Mouse (Mus musculus): Measurements from ENCODE around the gene Heatr5a. TPM values are rescaled to one million over a fixed set of nuclear protein-coding genes. Genes with fewer than 3 reads are reported as not detected.

Gene Heatr5a
- polyA plus RNA-seq, 1 experiment from 2014 or later: 12.7 TPM

DNA sequence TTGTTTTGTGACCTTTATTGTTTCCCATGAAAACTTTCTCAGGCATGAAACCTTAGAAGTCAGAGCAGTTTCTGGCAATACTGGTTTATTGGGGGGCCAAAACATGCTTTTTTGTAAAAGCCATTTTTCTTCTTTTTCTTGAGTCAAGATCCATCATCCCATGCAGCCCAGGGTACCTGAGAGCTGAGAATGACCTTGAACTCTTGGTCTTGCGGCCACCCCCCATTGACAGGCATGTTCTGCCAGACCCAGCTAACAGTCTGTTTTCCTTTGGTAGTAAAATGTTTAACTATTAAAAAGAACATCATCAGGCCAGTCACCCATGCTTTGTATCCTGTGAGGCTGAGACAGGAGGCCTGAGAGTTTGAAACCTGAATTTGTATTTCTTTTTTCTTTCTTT is 125.9 kb downstream of the Heatr5a start:
- no peaks in the 10 kb centered on the region for H3K36me3 ChIP-seq
- H3K27ac ChIP-seq: peak overlapping the region; percentile 88; the same call in 1 of the 2 replicates
- no peaks in the 10 kb centered on the region for H3K27me3 ChIP-seq (ENCODE audit: low read depth, poor library complexity, severe bottlenecking)
- no peak for DNase-seq (ENCODE audit: low spot score)
- H3K4me1 ChIP-seq: peaks cover 7% of the 10 kb centered on the region; the same call in 1 of the 2 replicates
- WGBS: 27% methylated on average over 1 of the region's 1 CpGs
- no peaks in the 10 kb centered on the region for H3K9me3 ChIP-seq (replicated peaks)
- H3K4me3 ChIP-seq: peak overlapping the region; percentile 73

DNA sequence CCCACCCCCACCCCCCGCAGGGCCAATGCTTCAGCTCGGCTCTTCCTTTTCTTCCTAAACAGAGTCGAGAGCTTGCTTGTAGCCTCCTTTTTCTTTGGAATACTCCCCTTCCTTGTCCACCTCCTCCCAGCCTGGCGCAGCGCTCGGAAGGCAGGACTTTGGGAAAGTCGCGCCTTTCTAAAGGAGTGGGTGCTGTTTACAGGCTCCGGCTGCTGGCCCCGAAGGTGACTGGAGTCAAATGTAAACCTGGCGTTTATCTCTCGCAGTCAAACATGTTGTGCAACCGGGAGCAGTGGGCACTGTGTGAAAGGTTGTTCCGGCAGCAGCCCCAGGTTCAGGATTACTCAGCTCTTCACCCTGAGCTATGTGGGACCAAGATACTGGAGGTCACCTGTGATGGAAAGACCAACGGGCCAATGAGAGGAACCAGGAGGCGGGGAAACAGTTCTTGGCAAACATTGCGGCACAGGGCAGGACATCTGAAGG is 126.3 kb downstream of the Heatr5a start:
- H3K27ac ChIP-seq: peak overlapping the region; percentile 88
- H3K4me1 ChIP-seq: peaks cover 7% of the 10 kb centered on the region; the same call in 1 of the 2 replicates
- no peaks in the 10 kb centered on the region for H3K36me3 ChIP-seq
- no peaks in the 10 kb centered on the region for H3K27me3 ChIP-seq (ENCODE audit: low read depth, poor library complexity, severe bottlenecking)
- no peaks in the 10 kb centered on the region for H3K9me3 ChIP-seq (replicated peaks)
- DNase-seq (ENCODE audit: low spot score): peak; percentile 84
- H3K4me3 ChIP-seq: peak overlapping the region; percentile 73
- WGBS: under 1% methylated on average over 17 of the region's 17 CpGs

DNA sequence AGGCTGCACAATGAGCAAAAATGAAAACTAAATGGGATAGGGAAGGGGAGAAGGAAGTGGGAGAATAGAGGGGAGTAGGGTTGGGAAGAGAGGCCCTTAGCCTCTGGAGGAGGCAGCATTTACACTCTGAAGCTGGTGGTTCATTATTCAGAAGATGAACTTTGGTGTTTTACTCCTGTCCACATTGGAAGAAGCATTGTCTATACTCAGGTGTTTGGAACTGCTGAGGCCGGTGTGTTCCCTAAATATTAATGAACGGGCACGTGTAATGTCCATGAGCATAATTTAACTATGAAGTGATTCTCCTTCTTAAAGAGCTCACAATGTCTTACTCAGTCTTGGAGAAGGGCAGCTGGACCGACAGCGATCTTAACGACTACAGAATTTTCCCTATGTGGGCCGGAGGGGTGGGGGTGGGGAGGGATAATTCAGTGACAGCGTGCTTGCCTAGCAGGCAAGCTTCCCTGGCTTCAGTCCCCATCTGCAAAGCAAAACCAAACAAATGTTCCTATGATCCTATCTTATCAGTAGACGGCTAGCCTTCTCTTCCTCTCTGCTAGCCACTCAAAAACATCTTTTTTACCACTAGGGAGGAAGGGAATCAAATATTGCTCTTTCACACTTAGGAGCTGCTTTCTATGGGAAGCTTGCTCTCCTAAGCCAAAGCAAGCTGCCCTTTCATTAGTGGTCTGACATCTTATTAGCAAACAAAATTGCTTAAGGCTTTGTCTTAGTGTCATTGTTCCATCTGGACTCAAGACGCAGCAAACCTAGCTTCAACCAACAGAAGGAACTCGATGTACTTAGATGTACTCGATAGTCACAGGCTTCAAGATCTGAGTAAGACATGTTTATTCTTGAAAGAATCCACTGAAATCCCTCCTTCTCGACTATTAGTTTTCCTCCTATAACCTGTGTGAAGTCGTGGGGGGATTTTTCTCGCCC is 127.3 kb downstream of the Heatr5a start:
- peak overlapping the region; percentile 73 for H3K4me3 ChIP-seq
- no peaks in the 10 kb centered on the region for H3K36me3 ChIP-seq
- H3K27me3 ChIP-seq (ENCODE audit: low read depth, poor library complexity, severe bottlenecking): no peaks in the 10 kb centered on the region
- H3K9me3 ChIP-seq (replicated peaks): no peaks in the 10 kb centered on the region
- H3K27ac ChIP-seq: peak overlapping the region; percentile 88
- DNase-seq (ENCODE audit: low spot score): no peak
- H3K4me1 ChIP-seq: peaks cover 7% of the 10 kb centered on the region; the same call in 1 of the 2 replicates
- WGBS: 43% methylated on average over 15 of the region's 15 CpGs

DNA sequence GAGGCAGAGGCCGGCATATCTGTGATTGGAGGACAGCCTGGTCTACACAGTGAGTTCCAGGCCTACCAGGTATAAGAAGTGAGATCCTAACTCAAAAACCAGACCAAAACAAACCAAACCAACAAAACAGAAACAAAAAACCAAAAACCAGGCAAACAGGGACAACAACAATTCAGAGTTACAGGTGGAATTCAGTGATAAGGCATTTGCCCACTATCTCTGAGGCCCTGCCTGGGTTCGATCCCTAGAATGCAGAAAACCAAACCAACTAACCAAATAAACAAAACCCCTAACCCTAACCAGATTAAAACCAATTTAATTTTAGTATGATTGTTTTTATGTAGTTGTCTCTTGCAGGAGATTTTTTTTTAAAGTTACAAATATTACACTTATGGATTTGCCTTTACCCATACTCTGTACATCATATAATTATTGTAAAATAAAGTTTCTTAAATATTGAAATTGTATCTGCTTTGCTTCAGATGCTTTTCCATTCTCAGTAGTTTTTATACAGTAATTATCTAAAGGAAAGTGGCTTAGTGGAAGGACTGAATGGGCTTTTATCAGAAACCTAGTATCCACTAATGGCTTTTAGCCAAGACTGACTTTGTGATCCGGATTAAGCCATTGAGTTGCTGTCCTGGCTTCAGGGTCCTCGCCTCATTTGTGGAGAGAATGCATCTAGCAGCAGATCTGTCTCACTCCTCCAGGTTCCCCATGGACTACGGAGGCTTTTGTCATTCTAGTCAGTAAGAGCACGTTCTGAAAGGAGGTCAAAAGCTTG is 128.8 kb downstream of the Heatr5a start:
- Histone ChIP-seq H3K27me3 (ENCODE audit: low read depth, poor library complexity, severe bottlenecking) (no peaks in the 10 kb centered on the region), H3K4me3 (no peak overlapping the region), H3K27ac (no peak overlapping the region), H3K36me3 (no peaks in the 10 kb centered on the region), H3K9me3 (replicated peaks) (no peaks in the 10 kb centered on the region), H3K4me1 (peaks cover 7% of the 10 kb centered on the region; the same call in 1 of the 2 replicates)
- DNase-seq (ENCODE audit: low spot score): no peak
- WGBS: 75% methylated on average over 6 of the region's 6 CpGs

DNA sequence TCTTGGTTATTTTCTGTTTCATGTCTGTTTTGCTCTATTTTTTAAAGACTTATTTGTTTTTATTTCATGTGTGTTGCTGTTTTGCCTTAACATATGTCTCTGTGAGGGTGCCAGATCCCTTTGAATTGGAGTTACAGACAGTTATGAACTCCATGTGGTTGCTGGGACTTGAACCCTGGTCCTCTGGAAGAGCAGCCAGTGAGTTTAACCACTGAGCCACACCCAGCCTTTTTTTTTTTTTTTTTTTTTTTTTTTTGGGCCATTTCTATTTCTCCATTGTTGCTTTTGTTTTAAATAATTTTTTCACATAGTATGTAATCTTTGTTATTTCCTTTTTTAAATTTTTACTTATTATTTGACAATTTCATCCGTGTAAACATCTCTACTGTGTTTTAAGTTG is 131.3 kb downstream of the Heatr5a start:
- WGBS: 86% methylated on average over 1 of the region's 1 CpGs
- Histone ChIP-seq H3K4me1 (peaks cover 7% of the 10 kb centered on the region; the same call in 1 of the 2 replicates), H3K9me3 (replicated peaks) (no peaks in the 10 kb centered on the region), H3K4me3 (no peak overlapping the region), H3K27ac (no peak overlapping the region), H3K36me3 (no peaks in the 10 kb centered on the region), H3K27me3 (ENCODE audit: low read depth, poor library complexity, severe bottlenecking) (no peaks in the 10 kb centered on the region)
- DNase-seq (ENCODE audit: low spot score): no peak

DNA sequence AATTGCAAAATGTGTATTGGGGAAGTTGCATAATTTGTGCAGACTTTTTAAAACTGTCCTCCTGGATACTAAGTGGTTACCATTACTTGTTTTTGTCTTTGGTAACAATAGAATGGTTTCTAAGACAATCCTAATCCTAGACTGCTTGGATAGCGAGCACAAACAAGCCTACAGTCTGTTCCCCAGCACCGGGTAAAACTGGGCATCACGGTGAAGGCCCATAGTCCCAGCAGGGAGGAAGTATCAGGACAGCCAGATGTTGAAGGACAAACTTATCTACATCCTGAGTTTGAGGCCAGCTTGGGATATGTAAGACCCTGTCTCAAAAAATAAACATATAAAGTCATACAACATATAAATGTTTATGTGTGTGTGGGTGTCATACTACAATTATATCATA is 135.9 kb downstream of the Heatr5a start:
- DNase-seq (ENCODE audit: low spot score): no peak
- Histone ChIP-seq H3K4me1 (no peaks in the 10 kb centered on the region), H3K27ac (no peak overlapping the region), H3K27me3 (ENCODE audit: low read depth, poor library complexity, severe bottlenecking) (no peaks in the 10 kb centered on the region), H3K9me3 (replicated peaks) (no peaks in the 10 kb centered on the region), H3K4me3 (no peak overlapping the region), H3K36me3 (no peaks in the 10 kb centered on the region)
- 80% methylated on average over 3 of the region's 3 CpGs for WGBS

DNA sequence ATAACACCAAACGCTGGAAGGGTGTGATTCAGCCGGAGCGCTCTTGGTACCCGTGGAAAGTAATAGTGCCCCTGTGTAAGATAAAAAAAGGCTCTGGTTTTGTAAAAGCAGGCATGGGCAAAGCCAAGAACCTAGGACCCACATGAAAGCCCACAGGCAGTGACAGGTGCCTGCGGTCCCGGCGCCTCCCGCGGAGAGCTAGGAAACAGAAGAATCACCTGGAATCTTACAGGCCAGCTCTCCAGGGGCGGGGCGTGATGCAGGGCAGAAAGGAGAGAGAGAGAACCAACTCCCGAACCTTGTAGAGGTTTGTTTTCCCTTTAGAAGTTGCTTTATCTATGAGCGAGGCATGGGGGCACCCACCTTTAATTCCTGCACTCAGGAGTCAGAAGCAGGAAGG is 139.2 kb downstream of the Heatr5a start:
- no peaks in the 10 kb centered on the region for H3K27me3 ChIP-seq (ENCODE audit: low read depth, poor library complexity, severe bottlenecking)
- H3K4me3 ChIP-seq: no peak overlapping the region
- peaks cover 4% of the 10 kb centered on the region for H3K36me3 ChIP-seq
- DNase-seq (ENCODE audit: low spot score): no peak
- H3K4me1 ChIP-seq: peaks cover 11% of the 10 kb centered on the region
- no peaks in the 10 kb centered on the region for H3K9me3 ChIP-seq (replicated peaks)
- WGBS: 80% methylated on average over 13 of the region's 13 CpGs
- no peak overlapping the region for H3K27ac ChIP-seq

DNA sequence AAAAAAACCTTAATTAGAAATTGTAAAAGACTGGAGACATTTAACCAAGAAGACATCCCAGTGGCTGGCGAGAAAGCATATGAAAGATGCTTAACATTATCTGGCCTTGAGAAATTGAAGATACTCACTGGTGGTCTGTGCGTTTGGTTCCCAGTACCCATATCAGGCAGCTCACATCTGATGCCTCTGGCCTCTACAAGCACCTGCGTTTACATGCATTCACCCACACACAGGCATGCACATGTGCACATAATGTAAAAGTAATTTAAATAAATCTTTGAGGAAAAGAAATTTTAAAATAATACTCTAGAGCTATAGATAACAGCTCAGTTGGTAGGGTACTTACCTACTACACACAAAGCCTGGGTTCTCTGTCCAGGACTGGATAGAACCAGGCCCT is 139.8 kb downstream of the Heatr5a start:
- H3K9me3 ChIP-seq (replicated peaks): no peaks in the 10 kb centered on the region
- no peak overlapping the region for H3K27ac ChIP-seq
- peaks cover 11% of the 10 kb centered on the region for H3K4me1 ChIP-seq
- H3K36me3 ChIP-seq: peaks cover 10% of the 10 kb centered on the region
- H3K4me3 ChIP-seq: no peak overlapping the region
- WGBS: 93% methylated on average over 3 of the region's 3 CpGs
- H3K27me3 ChIP-seq (ENCODE audit: low read depth, poor library complexity, severe bottlenecking): no peaks in the 10 kb centered on the region
- no peak for DNase-seq (ENCODE audit: low spot score)

DNA sequence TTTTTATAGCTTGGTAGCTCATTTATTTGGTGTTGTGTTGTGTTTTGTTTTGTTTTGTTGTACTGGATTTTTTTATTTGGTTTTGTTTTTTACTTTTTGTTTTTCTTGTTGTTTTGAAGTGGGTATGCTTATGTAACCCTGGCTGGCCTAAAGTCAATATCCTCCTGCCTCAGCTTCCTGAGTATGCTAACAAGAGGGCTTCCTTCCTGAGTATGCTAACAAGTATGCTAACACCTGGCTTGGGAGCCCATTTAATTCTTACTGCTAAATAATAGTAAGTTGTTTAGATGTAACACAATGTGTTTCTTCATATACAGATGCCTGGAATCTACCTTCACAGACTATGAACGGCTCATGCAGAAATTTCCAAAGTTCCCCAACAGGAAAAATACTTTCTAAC is 140.4 kb downstream of the Heatr5a start:
- peaks cover 11% of the 10 kb centered on the region for H3K4me1 ChIP-seq
- no peak for DNase-seq (ENCODE audit: low spot score)
- peak overlapping the region; percentile 92 for H3K4me3 ChIP-seq
- peaks cover 14% of the 10 kb centered on the region for H3K36me3 ChIP-seq
- H3K9me3 ChIP-seq (replicated peaks): no peaks in the 10 kb centered on the region
- 90% methylated on average over 1 of the region's 1 CpGs for WGBS
- H3K27ac ChIP-seq: no peak overlapping the region
- H3K27me3 ChIP-seq (ENCODE audit: low read depth, poor library complexity, severe bottlenecking): no peaks in the 10 kb centered on the region

DNA sequence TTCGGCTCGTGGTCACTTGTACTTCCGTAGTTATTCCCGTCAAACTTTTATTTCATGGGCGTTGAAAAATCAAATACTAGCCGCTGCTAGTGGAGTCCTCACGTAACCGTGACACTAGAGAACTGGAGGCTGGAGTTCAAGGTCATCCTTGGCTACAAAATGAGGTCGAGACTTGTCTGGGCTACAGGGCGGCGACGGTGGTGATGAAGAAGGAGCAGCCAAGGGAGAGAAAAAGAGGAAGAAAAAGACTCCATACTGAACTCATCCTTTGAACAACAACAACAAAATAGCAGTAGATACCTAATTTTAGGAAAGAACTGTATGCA is 141.1 kb downstream of the Heatr5a start:
- peak overlapping the region; percentile 92 for H3K4me3 ChIP-seq
- peaks cover 11% of the 10 kb centered on the region for H3K4me1 ChIP-seq
- H3K27ac ChIP-seq: peak overlapping the region; percentile 99
- DNase-seq (ENCODE audit: low spot score): no peak
- H3K36me3 ChIP-seq: peaks cover 20% of the 10 kb centered on the region
- no peaks in the 10 kb centered on the region for H3K27me3 ChIP-seq (ENCODE audit: low read depth, poor library complexity, severe bottlenecking)
- H3K9me3 ChIP-seq (replicated peaks): no peaks in the 10 kb centered on the region
- WGBS: 1% methylated on average over 12 of the region's 12 CpGs

DNA sequence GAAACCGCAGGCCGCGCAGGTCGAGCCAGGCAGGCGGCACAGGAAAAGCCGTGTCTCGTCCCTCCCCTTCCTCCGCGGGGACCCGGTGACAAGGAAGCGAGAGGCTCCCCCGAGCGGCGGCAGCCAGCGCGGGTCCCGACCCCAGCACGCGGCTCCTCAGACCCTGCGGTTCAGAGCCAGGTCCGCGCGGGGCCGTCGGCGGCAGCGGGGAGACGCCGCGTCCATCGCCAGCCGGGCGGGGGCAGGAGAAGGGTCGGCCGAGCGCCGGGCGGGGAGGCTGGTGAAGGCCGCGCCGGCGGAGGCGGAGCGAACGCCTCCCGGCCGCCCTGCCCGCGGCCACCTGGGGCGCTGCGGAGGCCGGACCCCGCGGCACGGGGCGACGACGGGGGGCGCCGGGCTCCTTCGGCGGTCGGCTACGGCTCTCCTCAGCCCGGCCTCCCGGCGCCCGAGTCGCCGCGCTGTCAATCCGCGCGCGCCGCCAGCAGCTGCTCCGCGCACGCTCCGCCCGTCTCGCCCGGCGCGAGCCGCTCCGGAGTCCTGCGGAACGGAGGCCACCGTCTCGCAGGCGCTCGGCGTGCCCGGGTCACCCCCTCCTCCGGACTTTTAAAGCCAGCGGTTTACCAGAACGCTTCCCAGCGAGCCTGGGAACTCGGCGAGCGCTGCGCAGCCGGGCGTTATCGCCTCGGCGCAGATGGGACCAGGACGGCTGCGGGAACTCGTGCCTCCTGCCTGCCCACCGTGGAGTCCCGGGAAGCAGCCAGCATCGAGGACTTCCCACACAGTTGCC is 141.6 kb downstream of the Heatr5a start, which contains the start of gene Hectd1:
Gene Hectd1, minus strand, starts transcription at position 247 of the 787 bp plus-strand sequence.
- peaks cover 11% of the 10 kb centered on the region for H3K4me1 ChIP-seq
- DNase-seq (ENCODE audit: low spot score): peak; percentile 89
- H3K9me3 ChIP-seq (replicated peaks): no peaks in the 10 kb centered on the region
- H3K36me3 ChIP-seq: peaks cover 26% of the 10 kb centered on the region
- H3K4me3 ChIP-seq: peak within 1 kb of the TSS; percentile 92
- H3K27me3 ChIP-seq (ENCODE audit: low read depth, poor library complexity, severe bottlenecking): no peaks in the 10 kb centered on the region
- WGBS: under 1% methylated on average over 102 of the region's 114 CpGs
- H3K27ac ChIP-seq: peak within 1 kb of the TSS; percentile 99

DNA sequence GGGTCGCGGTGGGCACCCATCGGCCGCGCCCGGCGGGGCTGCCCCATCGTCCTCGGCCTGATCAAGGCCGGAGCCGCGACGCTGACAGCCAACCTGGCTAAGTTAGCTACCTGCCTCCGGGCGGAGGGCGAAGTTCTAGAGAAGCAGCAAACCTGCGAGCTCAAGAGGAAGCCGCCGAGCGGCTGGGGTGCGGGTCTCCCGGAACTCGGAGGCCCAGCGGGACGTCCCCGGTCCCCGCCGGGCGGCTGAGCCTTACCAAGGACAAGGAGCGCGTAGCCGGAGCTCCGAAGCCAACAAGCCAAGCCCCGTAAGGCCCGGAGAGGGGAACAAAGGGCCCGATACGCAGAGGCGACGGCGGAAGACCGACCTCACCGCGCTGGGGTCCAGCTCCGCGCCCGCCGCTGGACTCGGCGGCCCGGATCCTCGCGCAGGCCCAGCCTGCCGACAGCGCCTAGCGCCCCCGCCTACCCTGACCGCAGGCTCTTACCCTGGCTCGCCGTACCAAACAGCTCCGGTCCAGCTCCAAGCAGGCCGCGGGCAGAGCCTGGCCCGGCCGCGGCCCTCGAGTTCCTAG is 142.3 kb downstream of the Heatr5a start:
- Histone ChIP-seq H3K27me3 (ENCODE audit: low read depth, poor library complexity, severe bottlenecking) (no peaks in the 10 kb centered on the region), H3K4me3 (peak overlapping the region; percentile 92), H3K4me1 (peaks cover 11% of the 10 kb centered on the region), H3K36me3 (peaks cover 33% of the 10 kb centered on the region), H3K9me3 (replicated peaks) (no peaks in the 10 kb centered on the region), H3K27ac (peak overlapping the region; percentile 99)
- under 1% methylated on average over 66 of the region's 66 CpGs for WGBS
- peak; percentile 81 for DNase-seq (ENCODE audit: low spot score)
